Mouse (Mus musculus) lung, postnatal 0 days (tissue): ENCODE measurements at regions not wholly inside any gene's neighbourhood (a gene's known extent, or its start where the extent isn't known, plus 50 kb on each side); places are given as distances from the start of the nearest gene placed in this dataset.

ENCODE experiments used
- ATAC-seq: fragments of 200-750 bp; cut with Nextera tagmentation; 2 replicates; pipeline ENCODE4 v1.8.0; 2017; ENCODE audit warnings: moderate library complexity
- DNase-seq: peaks from one replicate; pipeline ENCODE4 v3.0.0-alpha.2; 2016; ENCODE audit warnings: low spot score
- H3K27ac ChIP-seq: fragments of 300-500 bp; sonication (generic); 2 replicates; pipeline ENCODE4 v1.5.1; 2014; ENCODE audit warnings: antibody characterized with exemption, mild to moderate bottlenecking, low read length, mixed read lengths
- H3K27me3 ChIP-seq: fragments of 300-500 bp; sonication (generic); replicated peaks from 2 replicates; pipeline ENCODE4 v1.6.1; 2014; ENCODE audit warnings: low read length, mixed read lengths; ENCODE audit not compliant: insufficient read depth
- H3K36me3 ChIP-seq: fragments of 300-500 bp; sonication (generic); 2 replicates; pipeline ENCODE4 v1.6.1; 2014; ENCODE audit warnings: low read length, mixed read lengths; ENCODE audit not compliant: insufficient read depth
- H3K4me1 ChIP-seq: fragments of 300-500 bp; sonication (generic); 2 replicates; pipeline ENCODE4 v1.6.1; 2014; ENCODE audit warnings: antibody characterized with exemption, low read depth, low read length, mixed read lengths; ENCODE audit not compliant: insufficient read depth
- H3K4me2 ChIP-seq: fragments of 300-500 bp; sonication (generic); replicated peaks from 2 replicates; pipeline ENCODE4 v1.6.1; 2014; ENCODE audit warnings: low read depth, mild to moderate bottlenecking, low read length, moderate library complexity, mixed read lengths
- H3K4me3 ChIP-seq: fragments of 300-500 bp; sonication (generic); 2 replicates; pipeline ENCODE4 v1.5.1; 2014; ENCODE audit warnings: low read depth, low read length
- H3K9ac ChIP-seq: fragments of 300-500 bp; sonication (generic); replicated peaks from 2 replicates; pipeline ENCODE4 v1.6.1; 2014; ENCODE audit warnings: low read depth, mild to moderate bottlenecking
- H3K9me3 ChIP-seq: fragments of 300-500 bp; sonication (generic); 2 replicates; pipeline ENCODE4 v1.6.1; 2016; ENCODE audit warnings: low read length, mixed read lengths
- CTCF ChIP-seq: IDR thresholded peaks from 2 replicates; pipeline ENCODE4 v1.5.1; 2016; ENCODE audit warnings: antibody characterized with exemption, mild to moderate bottlenecking
- EP300 ChIP-seq: IDR thresholded peaks from 2 replicates; pipeline ENCODE4 v1.6.1; 2016; ENCODE audit warnings: antibody characterized with exemption, mild to moderate bottlenecking, control low read depth
- WGBS: fragments of 180-500 bp; shearing (Covaris S2); extraction: QIAGEN DNeasy Blood & Tissue Kit; methylation state at CpG from one replicate; pipeline ENCODE4 v1.1.7; 2014; 5-methylcytosine and 5-hydroxymethylcytosine counted together

- no peaks in the 10 kb centered on the region for H3K9me3 ChIP-seq
- TF ChIP-seq EP300: no peak
- TF ChIP-seq CTCF: no peak
- H3K9ac ChIP-seq: no peak overlapping the region
- H3K27me3 ChIP-seq: no peaks in the 10 kb centered on the region
- ATAC-seq (no peak), DNase-seq (no peak)
- 0 out of 2 replicates have a peak, but pooled peaks cover 1% of the 10 kb centered on the region for H3K4me1 ChIP-seq
- H3K4me2 ChIP-seq: no peak overlapping the region
- H3K4me3 ChIP-seq: no peak overlapping the region
- 54% methylated on average over 2 of the region's 2 CpGs for WGBS
- no peaks in the 10 kb centered on the region for H3K36me3 ChIP-seq
- no peak overlapping the region for H3K27ac ChIP-seq
Observed at GRCm38 (mm10) chr4:95489059-95489458, 68.2 kb upstream of the Fggy start.

GRCm38 (mm10) chr4:95500265-95500664 lies 57.0 kb upstream of the Fggy start:
- DNase-seq: no peak
- Histone ChIP-seq H3K4me1 (no peaks in the 10 kb centered on the region), H3K4me3 (no peak overlapping the region), H3K36me3 (no peaks in the 10 kb centered on the region), H3K4me2 (no peak overlapping the region), H3K27me3 (no peaks in the 10 kb centered on the region), H3K27ac (no peak overlapping the region), H3K9me3 (no peaks in the 10 kb centered on the region), H3K9ac (no peak overlapping the region)
- WGBS: 86% methylated on average over 3 of the region's 3 CpGs
- TF ChIP-seq CTCF (no peak), EP300 (no peak)
- no peak for ATAC-seq

GRCm38 (mm10) chr4:95501164-95501563 lies 56.1 kb upstream of the Fggy start:
- ATAC-seq (no peak), DNase-seq (no peak)
- no peak overlapping the region for H3K9ac ChIP-seq
- TF ChIP-seq CTCF (no peak), EP300 (no peak)
- no peak overlapping the region for H3K27ac ChIP-seq
- H3K9me3 ChIP-seq: no peaks in the 10 kb centered on the region
- no peaks in the 10 kb centered on the region for H3K36me3 ChIP-seq
- no peaks in the 10 kb centered on the region for H3K27me3 ChIP-seq
- H3K4me3 ChIP-seq: no peak overlapping the region
- no peak overlapping the region for H3K4me2 ChIP-seq
- 50% methylated on average over 2 of the region's 2 CpGs for WGBS
- no peaks in the 10 kb centered on the region for H3K4me1 ChIP-seq

GRCm38 (mm10) chr4:95507141-95507945 lies 50.0 kb upstream of the Fggy start:
- Histone ChIP-seq H3K4me3 (no peak overlapping the region), H3K4me2 (no peak overlapping the region), H3K27ac (no peak overlapping the region), H3K4me1 (no peaks in the 10 kb centered on the region), H3K9me3 (no peaks in the 10 kb centered on the region), H3K36me3 (no peaks in the 10 kb centered on the region), H3K27me3 (no peaks in the 10 kb centered on the region), H3K9ac (no peak overlapping the region)
- WGBS: 42% methylated on average over 7 of the region's 7 CpGs
- no peak for ATAC-seq
- TF ChIP-seq CTCF: no peak
- TF ChIP-seq EP300: no peak
- DNase-seq: no peak
